Mouse (Mus musculus): Measurements from ENCODE around the gene Omp.

Omp gene

DNA sequence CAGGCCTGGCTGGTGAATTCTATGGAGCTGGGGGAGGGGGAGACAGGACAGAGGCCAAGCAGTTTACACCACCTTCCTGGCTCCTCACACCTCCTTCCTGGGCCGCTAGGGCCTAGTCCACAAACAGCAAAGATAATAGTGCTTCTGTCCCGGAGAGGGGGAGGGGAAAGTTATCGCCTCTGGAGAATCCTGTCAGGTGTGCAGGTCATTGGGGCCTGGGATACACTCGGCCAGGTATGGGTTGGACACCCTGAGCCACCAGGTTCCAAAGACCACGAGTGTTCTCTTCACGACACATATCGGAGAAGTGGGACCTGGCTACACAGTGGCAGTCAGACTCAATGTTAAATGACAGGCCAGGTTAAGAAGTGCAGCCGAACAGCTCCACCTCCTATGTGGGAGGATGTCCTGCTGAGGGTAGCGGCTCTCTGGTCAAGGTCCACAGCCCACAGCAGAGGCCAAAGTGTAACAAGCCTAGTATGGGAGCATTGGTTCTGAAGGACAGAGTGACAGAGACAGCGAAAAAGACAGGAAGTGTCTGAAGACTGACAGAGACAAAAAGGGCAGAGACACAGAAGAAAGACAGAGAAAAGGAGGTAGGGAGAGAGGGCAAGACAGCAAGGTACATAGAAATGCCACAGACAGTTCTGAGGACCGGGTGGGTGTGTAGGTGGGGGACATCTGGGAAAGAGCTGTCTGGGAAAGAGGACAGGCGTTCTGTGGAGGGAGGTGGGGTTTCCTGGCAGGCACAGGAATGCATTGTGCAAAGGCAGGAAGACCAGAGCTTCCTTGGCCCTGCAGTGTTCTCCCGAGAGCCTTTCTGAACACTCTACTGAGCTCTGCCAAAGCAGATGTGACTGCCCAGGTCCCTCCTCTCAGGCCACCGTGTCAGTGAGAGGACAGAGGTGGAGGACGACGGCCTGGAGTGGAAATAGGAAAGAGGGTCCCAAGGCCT is 40.5 kb downstream of the Omp start:
- in situ Hi-C loops (cut with MboI): loop anchor here (25.0 kb wide), 1 partner anchor 367 kb away; the partner anchor contains the start of gene Aqp11

DNA sequence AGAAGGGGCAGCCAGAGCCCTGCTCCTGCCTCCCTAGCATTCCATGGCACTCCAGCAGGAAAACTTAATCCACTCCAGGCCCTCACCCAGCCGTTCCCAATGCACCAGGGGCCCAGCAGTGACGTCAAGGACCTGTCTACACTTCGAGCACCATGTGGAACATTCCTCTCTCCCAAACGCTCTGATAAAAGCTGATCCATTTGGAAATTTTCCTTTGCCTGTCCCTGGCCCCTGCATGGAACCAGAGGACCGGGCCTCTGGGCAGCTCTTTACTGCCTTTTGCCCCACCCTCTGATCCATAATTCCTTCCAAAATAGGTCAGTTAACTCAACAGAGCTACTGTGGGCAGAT is 41.4 kb downstream of the Omp start:
- in situ Hi-C loops (cut with MboI): loop anchor here (25.0 kb wide), 1 partner anchor 367 kb away; the partner anchor contains the start of gene Aqp11

DNA sequence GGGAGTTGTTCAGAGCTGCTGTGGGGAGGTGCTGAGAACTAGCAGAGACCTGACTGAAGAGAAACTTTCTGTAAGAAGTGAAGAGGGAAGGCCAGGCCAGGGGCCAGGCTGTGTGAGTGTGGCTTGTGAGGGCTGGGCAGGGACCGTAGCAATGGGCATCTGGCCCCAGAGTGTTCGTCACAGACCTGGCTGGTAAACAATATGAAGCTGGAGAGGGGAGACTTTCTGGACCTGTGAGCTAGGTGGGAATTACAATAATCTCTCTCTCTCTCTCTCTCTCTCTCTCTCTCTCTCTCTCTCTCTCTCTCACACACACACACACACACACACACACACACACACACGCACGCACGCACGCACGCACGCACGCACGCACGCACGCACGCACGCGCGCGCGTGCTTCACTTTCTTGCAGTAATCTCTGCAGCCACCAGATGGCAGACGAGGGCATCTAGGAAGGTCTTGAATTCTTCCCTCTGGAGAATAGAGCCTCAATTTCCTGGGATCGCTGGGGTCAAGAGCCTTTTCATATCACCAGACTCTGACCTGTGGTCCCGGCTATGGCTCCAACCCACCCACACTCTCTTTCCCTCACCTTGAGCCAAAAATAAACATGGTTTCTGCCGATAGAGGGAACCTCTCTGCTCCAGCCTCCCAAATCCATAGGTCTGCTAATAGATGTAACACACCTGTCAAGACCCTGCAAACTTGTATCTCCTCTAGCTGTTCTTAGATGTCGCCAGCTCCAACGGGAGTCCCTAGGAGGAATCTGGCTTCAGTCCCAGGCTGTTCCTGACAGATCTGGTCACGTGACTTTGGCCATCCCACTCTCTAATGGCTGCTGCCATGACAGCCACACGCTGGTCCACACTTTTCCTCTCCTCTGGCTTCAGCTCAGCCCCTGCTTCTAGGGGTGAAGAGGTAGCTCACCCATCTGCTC is 42.0 kb downstream of the Omp start:
- in situ Hi-C loops (cut with MboI): loop anchor here (25.0 kb wide), 1 partner anchor 366 kb away; the partner anchor contains the start of gene Aqp11

DNA sequence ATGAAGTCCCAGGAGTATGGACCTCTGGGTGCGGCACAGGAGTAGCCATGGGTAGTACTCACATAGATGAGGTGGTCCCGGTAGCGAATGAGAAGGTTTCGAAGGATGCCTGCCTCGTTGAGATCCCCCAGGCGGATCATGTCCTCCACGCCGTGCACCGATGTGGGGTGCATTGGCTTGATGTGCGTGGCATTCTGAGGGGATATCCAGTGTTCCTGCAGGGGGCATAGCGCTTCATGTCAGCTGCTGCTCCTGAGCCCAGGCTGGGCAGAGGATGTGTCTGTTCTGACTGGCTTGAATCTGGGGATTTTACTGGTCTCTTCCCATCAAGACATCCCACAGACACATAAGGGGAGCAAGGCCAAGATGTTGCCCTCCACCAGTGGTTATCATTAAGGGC is 42.8 kb downstream of the Omp start:
- in situ Hi-C loops (cut with MboI): loop anchor here (25.0 kb wide), 1 partner anchor 365 kb away; the partner anchor contains the start of gene Aqp11

DNA sequence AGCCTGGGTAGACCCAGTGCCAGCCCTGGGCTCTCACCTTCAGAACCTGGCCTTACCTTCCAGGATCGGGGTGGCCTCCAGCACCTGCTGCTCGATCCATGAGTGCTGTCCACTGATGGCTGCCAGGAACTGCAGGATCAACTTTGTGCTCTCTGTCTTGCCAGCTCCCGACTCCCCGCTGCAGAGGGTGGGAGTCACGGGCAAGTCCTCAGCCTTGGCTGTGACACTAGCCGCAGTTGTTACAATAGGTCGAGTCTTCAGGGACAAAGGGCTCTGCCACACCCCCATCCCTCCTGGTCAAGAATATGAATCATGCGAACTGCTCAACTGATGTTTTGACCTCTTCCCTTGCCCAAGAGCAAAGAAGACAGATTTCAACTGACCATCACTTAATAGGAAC is 47.7 kb downstream of the Omp start:
- in situ Hi-C loops (cut with MboI): no loop called here

DNA sequence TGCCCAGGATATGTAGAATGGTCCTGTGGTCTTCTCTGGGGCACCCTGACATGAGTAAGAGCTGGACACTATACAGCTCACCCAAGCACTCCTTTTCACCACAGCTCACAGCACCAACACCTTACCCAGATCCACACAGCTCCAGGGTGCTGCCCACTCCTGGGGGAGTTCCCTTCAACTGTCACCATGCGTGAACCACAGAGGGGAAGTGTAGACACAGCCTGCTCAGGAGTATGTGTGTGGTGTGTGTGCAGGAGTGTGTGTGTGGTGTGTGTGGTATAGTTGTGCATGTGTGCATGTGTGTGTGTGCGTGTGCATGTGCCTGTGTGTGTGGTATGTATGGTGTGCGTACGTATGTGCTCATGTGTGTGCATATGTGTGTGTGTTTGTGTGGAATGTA is 49.5 kb downstream of the Omp start:
- in situ Hi-C loops (cut with MboI): no loop called here
